Mouse (Mus musculus) CD8-positive naive resting alpha-beta T cell, adult 2 months (primary cell): ENCODE results near the gene BC067074.
A peak's percentile ranks its signal among the peaks of the same experiment; 100 is the strongest.
"Not testable (repeated sequence)": the region's sequence is repeated elsewhere in the genome, so short reads cannot be mapped to it uniquely, and the experiment has no call there.

ENCODE experiments used
- DNase-seq, 2 experiments: peaks; one replicate each; pipeline ENCODE4 v3.0.0; 2022; ENCODE audit warnings: low read depth in 2 of 2, low spot score in 2 of 2

BC067074 gene

GRCm38 (mm10) chr13:113292975-113293706 is at the start of gene BC067074:
Gene BC067074, plus strand, starts transcription at chr13:113293159.
- no peak for DNase-seq

GRCm38 (mm10) chr13:113245025-113245424 is 47.9 kb upstream of the BC067074 start:
- DNase-seq, result no peak

DNA sequence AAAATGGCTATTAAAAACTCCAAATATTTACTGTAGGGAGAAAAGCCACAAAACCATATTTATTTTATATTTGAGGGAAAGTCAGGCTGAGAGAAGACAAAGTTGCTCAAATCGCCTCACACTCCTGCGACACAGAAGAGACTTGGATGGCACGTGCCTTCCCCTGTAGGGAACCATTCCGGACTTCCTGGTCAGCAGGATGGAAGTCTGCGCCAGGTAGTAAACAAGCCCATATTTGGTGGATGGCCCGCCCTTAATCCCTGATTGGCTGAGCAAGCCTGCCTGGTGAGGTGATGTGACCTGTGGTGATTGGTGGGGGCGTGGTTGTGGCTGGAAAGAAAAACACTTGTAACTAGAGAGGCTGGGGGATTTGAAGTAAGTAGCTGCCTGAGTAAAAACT is 40.4 kb upstream of the BC067074 start:
- not testable (repeated sequence) for DNase-seq

DNA sequence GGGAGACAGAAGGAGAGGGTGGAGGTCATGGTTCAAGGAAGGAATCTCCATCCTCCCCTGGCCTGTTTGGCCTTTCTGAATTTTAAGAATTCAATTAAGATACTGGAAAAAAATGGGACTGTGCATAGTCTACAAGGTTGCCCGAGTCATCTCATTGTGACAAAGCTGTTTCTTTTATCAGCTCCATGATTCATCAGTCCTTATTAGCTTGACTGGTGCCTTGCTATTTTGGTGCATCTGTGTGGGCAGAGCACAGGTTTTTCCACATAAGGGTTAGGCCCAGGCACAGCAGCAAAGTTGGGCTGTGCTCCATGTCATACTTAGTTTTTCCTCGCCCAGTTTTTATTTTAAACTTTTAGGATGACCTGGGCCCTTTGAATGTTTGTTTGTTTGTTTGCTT is 36.2 kb upstream of the BC067074 start:
- DNase-seq, result no peak

- DNase-seq, result no peak
Measured at GRCm38 (mm10) chr13:113257190-113257589, 35.8 kb upstream of the BC067074 start.

DNA sequence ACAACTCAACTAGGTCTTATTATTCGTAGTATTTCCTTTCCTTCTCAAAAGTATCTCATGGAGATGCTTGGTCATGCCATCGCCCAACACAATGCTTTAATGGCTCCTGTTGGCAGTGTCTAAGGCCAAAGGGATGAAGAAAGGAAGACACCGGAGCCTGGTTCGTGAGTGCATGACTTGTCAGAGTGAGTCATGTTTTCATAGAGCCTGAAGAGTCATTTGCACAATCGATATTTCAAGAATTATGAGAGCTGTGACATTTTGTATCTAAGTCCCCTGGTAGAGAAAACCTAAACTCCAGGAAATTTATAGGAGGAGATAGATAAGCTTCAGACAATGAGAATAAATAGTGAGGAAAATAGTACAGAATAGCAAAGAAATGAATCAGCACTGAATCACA is 33.7 kb upstream of the BC067074 start:
- DNase-seq, result no peak

DNA sequence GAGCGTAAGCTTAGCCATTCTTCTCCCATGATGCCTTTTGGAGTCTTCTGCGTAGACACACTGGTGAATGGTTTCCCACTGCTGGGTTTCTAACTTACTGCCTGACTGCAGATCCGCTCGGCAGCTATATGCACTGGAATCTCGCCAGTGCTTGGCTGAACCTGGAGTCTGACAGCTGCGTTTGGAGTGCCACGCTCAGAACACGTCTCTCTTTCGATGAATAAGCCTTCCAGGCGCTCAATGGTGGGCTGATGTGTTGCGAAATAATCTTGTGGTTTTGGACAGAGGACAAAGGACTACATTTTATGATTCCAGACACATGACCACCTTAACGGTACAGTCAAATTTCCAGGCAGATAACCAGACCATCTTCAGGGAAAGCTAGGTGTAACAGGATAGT is 30.1 kb upstream of the BC067074 start:
- no peak for DNase-seq

DNA sequence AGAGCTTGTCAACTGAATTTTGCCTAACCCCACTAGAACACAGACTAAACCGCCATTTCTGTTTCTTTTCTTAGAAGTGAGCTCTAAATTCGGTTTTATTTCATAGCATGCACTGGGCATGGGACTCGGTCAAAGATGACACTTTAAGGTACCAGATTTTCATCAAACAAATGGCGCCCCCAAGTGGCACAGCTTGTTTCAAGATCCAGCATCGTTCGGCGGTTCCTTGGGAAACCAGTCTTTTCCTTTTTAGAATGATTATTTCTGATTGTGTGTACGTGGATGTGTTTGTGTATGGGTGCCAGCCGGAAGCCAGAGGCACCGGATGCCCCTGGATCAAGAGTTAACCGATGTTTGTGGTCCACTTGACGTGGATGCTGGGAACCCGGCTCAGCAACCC is 27.7 kb upstream of the BC067074 start:
- no peak for DNase-seq

DNA sequence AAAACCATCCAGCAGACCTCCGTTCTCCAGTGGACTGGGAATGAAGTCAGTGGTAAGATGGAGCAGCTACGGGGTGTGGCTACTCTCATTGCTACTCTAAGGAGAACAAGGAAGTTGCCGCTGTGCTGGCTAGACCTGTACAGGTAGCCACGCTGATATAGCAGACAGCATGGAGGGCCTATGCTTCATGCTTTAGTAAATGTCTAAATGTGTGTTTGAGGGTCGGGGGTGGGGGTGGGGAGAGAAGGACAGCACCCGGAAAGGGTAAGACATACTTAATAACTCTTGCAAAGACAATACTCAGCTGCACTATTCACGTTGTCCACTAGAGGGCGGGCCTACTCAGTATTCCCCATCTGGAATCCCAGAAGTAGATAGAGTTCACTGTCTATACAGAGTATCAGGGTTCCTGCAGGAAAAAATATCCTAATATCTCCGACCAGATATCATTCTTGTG is 26.4 kb upstream of the BC067074 start:
- peak; percentile 44 to 61 for DNase-seq

- no peak for DNase-seq
Measured at GRCm38 (mm10) chr13:113267204-113267603, 25.8 kb upstream of the BC067074 start.

GRCm38 (mm10) chr13:113269777-113270776 is 22.9 kb upstream of the BC067074 start:
- peak; percentile 24 to 62 for DNase-seq

- DNase-seq, result no peak
Measured at GRCm38 (mm10) chr13:113271189-113271588, 21.8 kb upstream of the BC067074 start.

- DNase-seq, result no peak
Measured at GRCm38 (mm10) chr13:113287141-113287540, 5.8 kb upstream of the BC067074 start.

DNA sequence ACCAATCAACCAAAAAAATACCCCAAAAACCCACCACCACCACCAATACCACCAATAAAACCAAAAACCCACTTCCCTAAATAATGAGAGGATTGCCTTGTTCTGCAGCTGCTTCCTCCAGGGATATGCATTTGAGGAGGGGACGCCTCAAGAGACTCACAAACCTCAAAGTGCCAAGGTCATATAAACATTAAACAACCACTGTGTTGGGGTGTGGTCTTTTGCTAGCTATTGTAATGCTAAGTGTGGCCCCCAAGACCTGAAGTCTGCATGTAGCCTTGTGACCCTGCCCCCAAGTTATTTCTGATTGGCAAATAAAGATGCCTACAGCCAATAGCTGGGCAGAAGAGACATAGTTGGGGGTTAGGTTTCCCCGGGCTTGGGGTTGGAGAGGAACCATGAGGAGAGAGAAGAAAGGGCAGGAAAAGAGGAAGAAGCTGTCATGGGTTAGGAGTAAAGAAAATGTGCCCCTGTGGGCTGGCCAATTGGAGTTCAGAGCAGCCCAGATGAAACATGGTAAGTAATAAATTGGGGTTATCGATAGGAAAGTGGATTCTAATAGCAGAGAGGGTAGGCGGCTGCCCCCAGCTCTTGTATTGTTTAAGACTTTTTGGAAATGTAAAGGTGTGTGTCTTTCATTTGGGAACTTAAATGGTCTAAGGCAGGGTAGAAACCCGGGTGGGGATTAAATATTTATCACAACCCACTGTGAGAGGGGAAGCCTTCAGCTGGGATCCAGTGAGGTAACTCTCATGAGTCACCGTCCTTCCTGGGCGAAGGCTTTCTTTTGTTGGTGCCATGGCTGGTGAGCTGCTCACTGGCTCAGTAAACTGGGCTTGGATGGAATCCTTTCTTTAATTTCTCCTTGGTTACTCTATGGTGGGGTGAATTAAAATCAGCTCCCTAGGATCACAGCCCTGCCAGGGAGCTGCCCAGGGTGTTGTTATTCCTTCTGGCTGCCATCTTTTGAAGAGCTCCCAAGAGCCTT is 4.5 kb upstream of the BC067074 start:
- no peak for DNase-seq

GRCm38 (mm10) chr13:113289760-113290159 is 3.2 kb upstream of the BC067074 start:
- DNase-seq, result no peak

- DNase-seq, result no peak
Measured at GRCm38 (mm10) chr13:113292001-113292400, 958 bp upstream of the BC067074 start.

DNA sequence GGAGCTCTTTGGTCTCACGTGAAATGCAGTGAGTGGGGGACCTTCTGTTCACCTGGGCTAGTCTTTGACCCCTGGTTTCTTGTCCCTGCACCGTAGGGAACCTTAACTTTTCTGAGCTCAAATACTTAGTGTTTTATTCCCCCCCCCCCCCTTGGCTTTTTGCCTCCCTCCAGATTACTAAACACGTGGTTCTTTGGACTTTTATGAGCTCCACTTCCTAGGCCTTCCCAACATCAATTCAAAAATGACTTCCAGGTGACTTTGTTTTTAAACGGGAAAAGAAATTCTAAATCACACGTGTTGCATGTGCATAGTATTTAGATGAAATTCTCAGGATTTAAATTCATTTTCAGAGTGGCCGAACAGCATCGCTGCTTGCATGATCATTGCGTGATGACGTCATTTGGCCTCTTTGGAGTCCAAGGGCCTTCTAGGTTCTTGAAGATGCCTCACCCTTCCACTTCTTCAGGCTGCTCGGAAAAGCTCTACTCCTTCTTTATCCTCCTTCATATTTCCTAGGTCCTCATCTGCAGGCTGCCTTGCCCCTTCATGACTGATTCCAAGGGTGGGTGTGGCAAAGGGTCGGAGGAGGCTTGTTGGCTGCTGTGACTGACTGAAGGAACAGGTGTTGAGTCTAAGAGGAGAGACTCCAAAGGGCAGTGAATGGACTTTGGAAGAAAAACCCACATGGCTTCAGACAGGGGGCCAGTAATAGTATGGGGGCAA is 911 bp downstream of the BC067074 start:
- no peak for DNase-seq

DNA sequence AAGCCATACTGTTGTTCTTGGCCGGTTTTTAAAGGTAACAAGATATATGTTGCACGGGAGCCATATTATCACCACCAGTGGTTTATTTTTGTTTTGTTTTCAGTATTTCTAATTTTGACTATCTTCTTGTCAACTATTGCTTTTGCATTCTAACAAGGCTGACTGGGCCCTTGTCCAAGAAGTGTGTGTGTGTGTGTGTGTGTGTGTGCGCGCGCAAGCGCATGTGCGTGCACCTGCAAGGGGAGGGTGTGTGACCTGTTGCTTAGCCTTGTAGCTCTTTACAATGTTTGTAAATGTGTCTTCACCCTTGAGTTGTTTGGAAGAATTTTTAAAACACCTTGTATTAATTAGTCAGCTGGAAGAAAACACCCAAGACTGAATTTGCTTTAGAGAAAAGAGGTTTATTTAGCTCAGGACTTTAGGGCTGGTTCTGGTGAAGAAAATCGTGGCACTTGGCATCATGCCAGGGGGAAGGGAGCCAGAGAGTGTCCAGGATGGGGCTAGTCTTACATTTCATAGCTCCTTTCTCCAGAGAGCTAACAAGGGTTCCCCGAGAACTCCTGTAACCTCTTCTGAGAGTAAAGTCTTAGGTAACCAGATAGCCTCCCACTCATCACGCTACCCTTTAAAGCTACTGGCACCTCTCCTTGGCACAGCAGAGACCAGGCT is 3.0 kb downstream of the BC067074 start:
- DNase-seq, result no peak

- no peak for DNase-seq
Measured at GRCm38 (mm10) chr13:113306581-113306980, 13.6 kb downstream of the BC067074 start.

DNA sequence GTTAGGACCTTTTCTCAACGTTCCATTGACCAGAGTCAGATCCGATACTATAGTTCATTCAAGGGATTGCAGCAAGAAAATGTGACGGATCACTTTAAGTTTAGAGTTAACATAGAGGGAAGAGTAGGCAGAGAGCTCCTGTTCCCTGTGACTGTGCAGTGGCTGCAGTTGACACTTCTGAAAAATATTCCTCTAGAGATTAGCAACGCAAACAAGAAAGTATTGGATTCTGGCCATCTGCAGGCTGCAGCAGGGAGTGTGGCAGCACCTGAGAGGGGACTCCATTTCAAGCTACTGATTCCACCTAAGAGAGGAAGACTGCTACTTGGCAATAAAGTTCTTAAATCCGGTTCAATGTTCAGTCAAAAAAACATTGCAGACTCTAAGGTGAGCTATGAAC is 26.6 kb downstream of the BC067074 start:
- DNase-seq, result no peak
